In the genomic region with DNA sequence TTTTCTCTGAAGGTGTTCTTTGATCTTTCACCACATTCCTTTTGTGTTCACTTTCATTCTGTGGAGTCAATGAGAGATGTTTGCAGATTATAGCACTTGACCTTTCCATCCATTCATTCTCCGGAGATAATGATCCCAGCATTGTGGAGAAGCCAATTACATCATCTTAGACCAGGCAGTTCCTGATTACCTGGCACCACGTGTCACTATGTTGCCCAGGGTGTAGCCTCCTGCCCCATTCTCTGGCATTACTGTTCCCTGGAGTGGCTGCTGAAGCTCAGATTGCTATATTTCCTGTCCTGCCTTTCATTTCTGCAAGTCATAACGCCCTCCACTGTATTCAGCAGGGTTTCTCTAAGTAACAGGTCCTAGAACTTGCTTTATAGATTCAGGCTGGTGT, we compare ENCODE assay signal across 22 mouse cellular contexts.
"Had no signal": no experiment of that assay in that cellular context is flagged by ENCODE, and none has a peak within 500 bp of the region (broad histone marks: within the 10 kb centered on the region; RNA-seq: fewer than 3 reads in every experiment).

No protein-coding gene starts in this region.

- DNase-seq: kidney, adult 11 months; kidney, postnatal 14 days; kidney, postnatal 4 days; layer of hippocampus, adult 9-11 months; layer of hippocampus, postnatal 36 days; lung, postnatal 10 days; lung, postnatal 36 days; retina, postnatal 1 day; right cerebral cortex, postnatal 25 days; spleen, adult 18-20 months; thymus, postnatal 25 days had no signal

- H3K4me2 ChIP-seq: liver, embryonic 11.5 days; lung, embryonic 15.5 days; midbrain, embryonic 13.5 days; neural tube, embryonic 13.5 days had no signal

- H3K27ac ChIP-seq: layer of hippocampus, adult 2 months; left cerebral cortex, adult 2 months; liver, embryonic 14.5 days; lung, embryonic 15.5 days; midbrain, embryonic 10.5 days; midbrain, embryonic 13.5 days; neural tube, embryonic 13.5 days had no signal

- ATAC-seq: midbrain, embryonic 13.5 days; midbrain, embryonic 16.5 days had no signal

- H3K27me3 ChIP-seq: lung, embryonic 15.5 days; midbrain, embryonic 13.5 days; neural tube, embryonic 13.5 days had no signal

- H3K9me3 ChIP-seq: lung, embryonic 15.5 days; megakaryocyte, embryonic 14.5 days; midbrain, embryonic 10.5 days; midbrain, embryonic 13.5 days; neural tube, embryonic 13.5 days had no signal

- H3K4me3 ChIP-seq: layer of hippocampus, adult 2 months; left cerebral cortex, adult 2 months; lung, embryonic 15.5 days; megakaryocyte, embryonic 14.5 days; midbrain, embryonic 10.5 days; midbrain, embryonic 13.5 days; myocyte; neural tube, embryonic 13.5 days had no signal

- H3K9ac ChIP-seq: liver, embryonic 14.5 days; lung, embryonic 15.5 days; midbrain, embryonic 13.5 days; neural tube, embryonic 13.5 days had no signal

- H3K4me1 ChIP-seq: lung, embryonic 15.5 days; megakaryocyte, embryonic 14.5 days; midbrain, embryonic 13.5 days had no signal
